Mouse (Mus musculus): ENCODE data around the gene Clcnka.

DNA sequence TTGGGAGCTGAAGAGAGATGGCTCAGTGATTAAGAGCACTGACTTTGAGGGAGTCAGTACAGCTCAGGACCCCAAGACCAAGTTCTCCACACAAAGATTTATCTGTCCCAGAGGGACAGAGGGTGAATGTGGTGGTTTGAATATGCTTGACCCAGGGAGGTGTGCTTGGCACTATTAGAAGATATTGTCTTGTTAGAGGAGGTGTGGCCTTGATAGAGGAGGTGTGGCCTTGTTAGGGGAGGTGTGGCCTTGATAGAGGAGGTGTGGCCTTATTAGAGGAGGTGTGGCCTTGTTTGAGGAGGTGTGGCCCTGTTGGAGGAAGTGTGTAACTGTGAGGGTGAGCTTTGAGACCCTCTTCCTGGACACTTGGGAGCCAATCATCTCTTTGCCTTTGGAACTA is 40.7 kb downstream of the Clcnka start:
- no peak for TF ChIP-seq CTCF (IDR thresholded peaks at IDR 0.05; ENCODE audit: low read depth, low read length)
- no peak for TF ChIP-seq EP300 (IDR thresholded peaks at IDR 0.05; ENCODE audit: insufficient read depth, low read depth, low read length)

Measured in ES-Bruce4 (cell line).